Mouse (Mus musculus): ENCODE results near the gene Impdh1.

DNA sequence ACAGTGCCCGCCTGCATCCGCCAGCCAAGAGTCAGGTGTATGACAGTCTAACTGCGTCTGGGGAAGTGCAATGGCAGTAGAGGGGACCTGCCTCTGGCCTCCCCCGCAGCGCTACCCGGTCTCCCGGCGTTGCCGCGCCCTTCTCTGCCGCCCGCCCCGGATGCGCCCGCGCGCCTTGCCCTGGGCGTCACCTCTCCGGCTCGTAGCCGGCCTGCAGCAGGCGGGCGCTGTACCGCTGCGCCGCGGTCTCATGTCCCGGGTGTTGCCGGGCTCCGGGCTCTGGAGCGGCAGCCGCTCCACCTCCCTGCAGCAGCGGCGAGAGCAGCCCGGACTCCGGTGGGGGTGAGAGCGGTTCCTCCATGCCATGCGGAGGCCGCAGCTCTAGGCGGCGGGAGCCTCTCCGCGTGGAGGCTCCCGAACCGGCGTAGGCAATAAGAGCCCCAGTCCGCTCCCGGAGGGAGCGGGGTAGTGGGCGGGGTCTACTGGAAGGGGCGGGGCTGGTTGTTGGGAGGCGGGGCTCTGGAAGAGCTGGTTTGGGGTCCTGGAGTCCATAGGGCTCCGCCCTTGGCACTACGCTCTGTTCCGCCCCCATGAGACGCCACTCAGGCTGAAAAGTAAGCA is at the start of gene Impdh1:
- TF ChIP-seq CTCF (IDR thresholded peaks at IDR 0.05; ENCODE audit: low read depth) (no peak), EP300 (IDR thresholded peaks at IDR 0.05; ENCODE audit: low read depth) (no peak)
